Mouse (Mus musculus): ENCODE measurements at regions not wholly inside any gene's neighbourhood (a gene's known extent, or its start where the extent isn't known, plus 50 kb on each side); places are given as distances from the start of the nearest gene placed in this dataset.

GRCm38 (mm10) chr4:105282681-105283462 lies 125.7 kb downstream of the Plpp3 start:
- peak; percentile 83 for DNase-seq (ENCODE audit: low spot score)

GRCm38 (mm10) chr4:105285431-105286013 lies 128.4 kb downstream of the Plpp3 start:
- no peak for DNase-seq (ENCODE audit: low spot score)

- no peak for DNase-seq (ENCODE audit: low spot score)
Measured at GRCm38 (mm10) chr4:105286299-105286698, 129.2 kb downstream of the Plpp3 start.

- no peak for DNase-seq (ENCODE audit: low spot score)
Measured at GRCm38 (mm10) chr4:105286809-105287208, 129.7 kb downstream of the Plpp3 start.

- no peak for DNase-seq (ENCODE audit: low spot score)
Measured at GRCm38 (mm10) chr4:105287419-105287818, 130.3 kb downstream of the Plpp3 start.

- DNase-seq (ENCODE audit: low spot score) = no peak
Measured at GRCm38 (mm10) chr4:105289635-105290034, 132.5 kb downstream of the Plpp3 start.

- DNase-seq (ENCODE audit: low spot score) = no peak
Measured at GRCm38 (mm10) chr4:105290847-105291475, 133.8 kb downstream of the Plpp3 start.

GRCm38 (mm10) chr4:105291503-105291902 lies 134.4 kb downstream of the Plpp3 start:
- no peak for DNase-seq (ENCODE audit: low spot score)

- DNase-seq (ENCODE audit: low spot score) = no peak
Measured at GRCm38 (mm10) chr4:105299358-105299757, 142.2 kb downstream of the Plpp3 start.

GRCm38 (mm10) chr4:105301547-105301946 lies 144.4 kb downstream of the Plpp3 start:
- no peak for DNase-seq (ENCODE audit: low spot score)

- no peak for DNase-seq (ENCODE audit: low spot score)
Measured at GRCm38 (mm10) chr4:105304166-105304565, 147.0 kb downstream of the Plpp3 start.

GRCm38 (mm10) chr4:105305931-105306330 lies 148.8 kb downstream of the Plpp3 start:
- DNase-seq (ENCODE audit: low spot score) = no peak

- DNase-seq (ENCODE audit: low spot score) = no peak
Measured at GRCm38 (mm10) chr4:105307356-105307755, 150.2 kb downstream of the Plpp3 start.

GRCm38 (mm10) chr4:105307905-105308304 lies 150.8 kb downstream of the Plpp3 start:
- no peak for DNase-seq (ENCODE audit: low spot score)

- no peak for DNase-seq (ENCODE audit: low spot score)
Measured at GRCm38 (mm10) chr4:105308971-105309488, 151.9 kb downstream of the Plpp3 start.

- no peak for DNase-seq (ENCODE audit: low spot score)
Measured at GRCm38 (mm10) chr4:105312643-105313042, 155.5 kb downstream of the Plpp3 start.

GRCm38 (mm10) chr4:105313151-105313818 lies 156.1 kb downstream of the Plpp3 start:
- no peak for DNase-seq (ENCODE audit: low spot score)

GRCm38 (mm10) chr4:105315095-105315494 lies 157.9 kb downstream of the Plpp3 start:
- no peak for DNase-seq (ENCODE audit: low spot score)

GRCm38 (mm10) chr4:105316478-105317206 lies 159.5 kb downstream of the Plpp3 start:
- DNase-seq (ENCODE audit: low spot score) = no peak

- no peak for DNase-seq (ENCODE audit: low spot score)
Measured at GRCm38 (mm10) chr4:105318421-105318820, 161.3 kb downstream of the Plpp3 start.

GRCm38 (mm10) chr4:105323446-105323845 lies 166.3 kb downstream of the Plpp3 start:
- no peak for DNase-seq (ENCODE audit: low spot score)

- no peak for DNase-seq (ENCODE audit: low spot score)
Measured at GRCm38 (mm10) chr4:105326989-105327388, 169.8 kb downstream of the Plpp3 start.
